Mouse (Mus musculus): ENCODE data around the gene Clip3.

The Clip3 gene

GRCm38 (mm10) chr7:30295103-30295502 lies 3.6 kb downstream of the Clip3 start:
- DNase-seq (ENCODE audit: low spot score) = peak; percentile 26

- DNase-seq (ENCODE audit: low spot score) = no peak
These were observed 5.3 kb downstream of the Clip3 start for GRCm38 (mm10) chr7:30296816-30297215.

GRCm38 (mm10) chr7:30297266-30297665 lies 5.7 kb downstream of the Clip3 start:
- no peak for DNase-seq (ENCODE audit: low spot score)

GRCm38 (mm10) chr7:30300914-30301313 lies 9.4 kb downstream of the Clip3 start:
- no peak for DNase-seq (ENCODE audit: low spot score)

GRCm38 (mm10) chr7:30306083-30306779 lies 14.7 kb downstream of the Clip3 start:
- DNase-seq (ENCODE audit: low spot score) = no peak

GRCm38 (mm10) chr7:30308076-30309005 lies 16.8 kb downstream of the Clip3 start, which contains the start of gene Alkbh6:
Gene Alkbh6, plus strand, starts transcription at chr7:30308717.
- peak; percentile 93 for DNase-seq (ENCODE audit: low spot score)

GRCm38 (mm10) chr7:30309395-30310129 lies 18.0 kb downstream of the Clip3 start:
- no peak for DNase-seq (ENCODE audit: low spot score)

- no peak for DNase-seq (ENCODE audit: low spot score)
These were observed 18.6 kb downstream of the Clip3 start for GRCm38 (mm10) chr7:30310136-30310535.

- no peak for DNase-seq (ENCODE audit: low spot score)
These were observed 22.3 kb downstream of the Clip3 start for GRCm38 (mm10) chr7:30313666-30314320.

- DNase-seq (ENCODE audit: low spot score) = no peak
These were observed 23.2 kb downstream of the Clip3 start, which contains the start of gene Syne4 for GRCm38 (mm10) chr7:30314721-30315155. Gene Syne4, plus strand, starts transcription at chr7:30314807.

GRCm38 (mm10) chr7:30315559-30316529 lies 24.3 kb downstream of the Clip3 start:
- peak; percentile 29 for DNase-seq (ENCODE audit: low spot score)

GRCm38 (mm10) chr7:30318142-30318541 lies 26.6 kb downstream of the Clip3 start:
- DNase-seq (ENCODE audit: low spot score) = no peak

GRCm38 (mm10) chr7:30320946-30321345 lies 29.4 kb downstream of the Clip3 start:
- no peak for DNase-seq (ENCODE audit: low spot score)

- DNase-seq (ENCODE audit: low spot score) = peak; percentile 69
These were observed 30.2 kb downstream of the Clip3 start, which contains the start of gene E130208F15Rik for GRCm38 (mm10) chr7:30321539-30322284. Gene E130208F15Rik, plus strand, starts transcription at chr7:30321740.

- DNase-seq (ENCODE audit: low spot score) = peak; percentile 99
These were observed 30.7 kb downstream of the Clip3 start for GRCm38 (mm10) chr7:30322285-30322667.

GRCm38 (mm10) chr7:30322865-30323264 lies 31.3 kb downstream of the Clip3 start:
- DNase-seq (ENCODE audit: low spot score) = no peak

GRCm38 (mm10) chr7:30323795-30324194 lies 32.3 kb downstream of the Clip3 start, which contains the start of gene Sdhaf1:
Gene Sdhaf1, minus strand, starts transcription at chr7:30323895.
- DNase-seq (ENCODE audit: low spot score) = no peak

GRCm38 (mm10) chr7:30324300-30324944 lies 32.9 kb downstream of the Clip3 start:
- no peak for DNase-seq (ENCODE audit: low spot score)

- peak; percentile 56 for DNase-seq (ENCODE audit: low spot score)
These were observed 33.8 kb downstream of the Clip3 start for GRCm38 (mm10) chr7:30325364-30325763.

All from urinary bladder, postnatal 14 days (tissue).